Mouse (Mus musculus): ENCODE measurements at regions not wholly inside any gene's neighbourhood (a gene's known extent, or its start where the extent isn't known, plus 50 kb on each side); places are given as distances from the start of the nearest gene placed in this dataset.
"Not testable (repeated sequence)": the region's sequence is repeated elsewhere in the genome, so short reads cannot be mapped to it uniquely, and the experiment has no call there.

DNA sequence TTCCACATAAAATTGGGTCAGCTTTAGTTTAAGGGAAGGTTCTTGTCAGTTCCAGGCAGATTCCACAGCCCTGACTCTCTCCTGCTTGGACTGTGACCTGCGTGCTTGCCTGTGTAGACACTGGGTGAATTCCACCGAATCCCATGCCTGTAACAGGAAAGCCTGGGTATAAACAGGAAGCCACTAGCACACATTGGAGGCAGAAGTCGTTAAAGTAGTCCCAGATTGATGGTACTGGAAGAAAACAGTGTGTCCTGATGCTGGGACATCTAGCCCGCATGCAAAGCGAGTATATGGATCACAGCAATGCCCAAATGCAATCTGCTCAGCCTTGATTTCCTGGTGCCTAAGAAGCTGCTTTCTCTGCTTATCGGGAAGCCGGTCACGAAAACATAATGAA, 65.4 kb upstream of the Emcn start:
- ATAC-seq (ENCODE audit: low FRiP score, low read depth), result no peak
- no peak overlapping the region for H3K9ac ChIP-seq
- no peaks in the 10 kb centered on the region for H3K4me1 ChIP-seq
- H3K4me2 ChIP-seq (replicated peaks), result no peak overlapping the region
- no peak overlapping the region for H3K27ac ChIP-seq
- WGBS, result 79% methylated on average over 8 of the region's 8 CpGs
- no peaks in the 10 kb centered on the region for H3K36me3 ChIP-seq
- H3K4me3 ChIP-seq, result no peak overlapping the region
- H3K9me3 ChIP-seq, result no peaks in the 10 kb centered on the region
- H3K27me3 ChIP-seq (replicated peaks), result no peaks in the 10 kb centered on the region

DNA sequence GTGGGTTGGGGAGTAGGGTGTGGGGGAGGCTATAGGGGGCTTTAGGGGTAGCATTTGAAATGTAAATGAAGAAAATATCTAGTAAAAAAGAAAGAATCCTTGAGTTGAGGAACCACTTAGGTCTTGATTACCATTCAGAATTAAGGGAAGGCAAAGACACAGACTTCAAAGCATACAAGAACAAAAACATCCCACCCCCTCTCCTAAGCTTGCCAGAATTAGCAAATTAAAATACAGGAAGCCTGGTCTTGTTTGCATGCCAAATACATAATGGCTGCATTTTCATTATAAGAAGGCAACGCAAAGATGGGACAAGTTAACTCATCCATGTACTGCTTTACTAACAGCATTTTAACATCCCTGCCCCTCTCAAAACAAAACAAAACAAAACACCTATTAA, 61.6 kb upstream of the Emcn start:
- Histone ChIP-seq H3K9ac (no peak overlapping the region), H3K27me3 (replicated peaks) (no peaks in the 10 kb centered on the region), H3K27ac (no peak overlapping the region), H3K4me1 (no peaks in the 10 kb centered on the region), H3K4me2 (replicated peaks) (no peak overlapping the region), H3K4me3 (no peak overlapping the region), H3K36me3 (no peaks in the 10 kb centered on the region), H3K9me3 (no peaks in the 10 kb centered on the region)
- no peak for ATAC-seq (ENCODE audit: low FRiP score, low read depth)
- 78% methylated on average over 1 of the region's 1 CpGs for WGBS

DNA sequence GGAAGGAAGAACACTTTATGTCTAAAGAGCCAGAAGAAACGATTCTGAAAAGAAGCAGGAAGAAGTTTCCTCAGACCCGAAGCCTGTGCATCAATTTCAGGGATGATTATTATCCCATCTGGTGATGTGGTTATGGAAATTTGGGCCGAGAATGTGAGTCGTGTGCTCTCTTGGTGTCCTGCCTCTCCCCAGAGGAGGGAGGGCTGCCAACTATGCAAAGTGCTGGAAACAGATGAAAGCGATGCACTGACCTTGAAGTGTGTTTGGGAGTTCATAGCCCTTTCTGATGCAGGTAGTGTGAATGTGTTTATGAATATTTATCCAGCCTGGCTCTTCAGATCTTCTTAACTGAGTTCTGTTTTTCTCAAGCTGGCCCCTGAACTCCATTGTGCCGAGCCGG, 59.8 kb upstream of the Emcn start:
- Histone ChIP-seq H3K9ac (no peak overlapping the region), H3K4me1 (no peaks in the 10 kb centered on the region), H3K4me3 (no peak overlapping the region), H3K4me2 (replicated peaks) (no peak overlapping the region), H3K27me3 (replicated peaks) (no peaks in the 10 kb centered on the region), H3K9me3 (no peaks in the 10 kb centered on the region), H3K27ac (no peak overlapping the region), H3K36me3 (no peaks in the 10 kb centered on the region)
- ATAC-seq (ENCODE audit: low FRiP score, low read depth), result no peak
- WGBS, result 90% methylated on average over 7 of the region's 7 CpGs

DNA sequence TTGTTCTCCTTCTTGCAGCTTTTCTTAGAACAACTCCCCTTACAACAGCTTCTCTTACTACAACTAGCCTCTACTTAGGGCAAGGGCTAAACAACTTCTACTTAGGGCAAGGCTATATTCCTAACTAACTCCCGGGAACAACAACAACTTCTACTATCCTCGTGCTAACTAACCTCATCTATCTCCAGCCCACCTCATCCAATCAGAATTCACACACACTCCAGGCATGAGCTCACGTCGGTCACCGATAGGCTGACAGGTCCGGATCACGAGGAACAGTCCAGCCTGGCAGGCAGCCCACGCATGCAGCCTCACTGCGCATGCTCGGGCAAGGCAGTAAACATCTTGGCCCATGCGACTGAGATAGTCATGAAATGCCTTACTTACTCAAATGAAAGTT, 53.3 kb upstream of the Emcn start:
- not testable (repeated sequence) for H3K4me3 ChIP-seq; ATAC-seq (ENCODE audit: low FRiP score, low read depth); H3K36me3 ChIP-seq; H3K4me1 ChIP-seq; H3K27me3 ChIP-seq (replicated peaks); H3K9me3 ChIP-seq; H3K27ac ChIP-seq; H3K4me2 ChIP-seq (replicated peaks); H3K9ac ChIP-seq
- WGBS, result 95% methylated on average over 11 of the region's 11 CpGs

DNA sequence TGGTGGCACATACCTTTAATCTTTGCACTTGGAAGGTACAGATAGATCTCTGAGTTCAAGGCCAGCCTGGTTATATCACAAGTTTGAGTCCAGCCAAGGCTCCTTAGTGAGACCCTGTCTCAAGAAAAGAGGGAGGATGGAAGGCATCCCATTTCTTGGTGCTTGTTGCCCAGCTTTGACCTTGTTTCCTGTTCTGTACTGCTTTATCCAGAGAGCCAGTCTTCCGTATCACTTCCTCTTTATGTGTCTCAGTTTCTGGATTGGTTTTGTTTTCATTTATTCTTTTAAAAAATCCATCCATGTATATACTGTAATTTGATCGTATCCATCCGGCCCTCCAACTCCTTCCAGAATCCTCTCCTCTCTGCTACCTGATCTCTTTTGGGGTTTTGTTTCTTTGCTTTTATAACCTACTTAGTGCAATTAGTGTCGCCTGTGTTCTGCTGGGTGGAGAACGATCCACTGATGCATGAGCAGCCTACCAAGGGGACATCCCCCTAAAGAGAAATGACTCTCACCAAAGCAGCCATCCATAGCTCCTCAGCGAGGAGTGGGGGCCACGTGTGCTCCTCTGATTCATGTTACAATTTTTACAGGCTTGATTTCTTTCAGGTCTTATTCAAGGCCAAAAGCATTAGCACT, 52.4 kb upstream of the Emcn start:
- 80% methylated on average over 7 of the region's 7 CpGs for WGBS
- no peak for ATAC-seq (ENCODE audit: low FRiP score, low read depth)
- no peak overlapping the region for H3K27ac ChIP-seq
- H3K9me3 ChIP-seq, result no peaks in the 10 kb centered on the region
- no peak overlapping the region for H3K4me3 ChIP-seq
- no peak overlapping the region for H3K9ac ChIP-seq
- H3K27me3 ChIP-seq (replicated peaks), result no peaks in the 10 kb centered on the region
- H3K4me1 ChIP-seq, result no peaks in the 10 kb centered on the region; the same call in 1 of the 2 replicates
- no peak overlapping the region for H3K4me2 ChIP-seq (replicated peaks)
- no peaks in the 10 kb centered on the region for H3K36me3 ChIP-seq

DNA sequence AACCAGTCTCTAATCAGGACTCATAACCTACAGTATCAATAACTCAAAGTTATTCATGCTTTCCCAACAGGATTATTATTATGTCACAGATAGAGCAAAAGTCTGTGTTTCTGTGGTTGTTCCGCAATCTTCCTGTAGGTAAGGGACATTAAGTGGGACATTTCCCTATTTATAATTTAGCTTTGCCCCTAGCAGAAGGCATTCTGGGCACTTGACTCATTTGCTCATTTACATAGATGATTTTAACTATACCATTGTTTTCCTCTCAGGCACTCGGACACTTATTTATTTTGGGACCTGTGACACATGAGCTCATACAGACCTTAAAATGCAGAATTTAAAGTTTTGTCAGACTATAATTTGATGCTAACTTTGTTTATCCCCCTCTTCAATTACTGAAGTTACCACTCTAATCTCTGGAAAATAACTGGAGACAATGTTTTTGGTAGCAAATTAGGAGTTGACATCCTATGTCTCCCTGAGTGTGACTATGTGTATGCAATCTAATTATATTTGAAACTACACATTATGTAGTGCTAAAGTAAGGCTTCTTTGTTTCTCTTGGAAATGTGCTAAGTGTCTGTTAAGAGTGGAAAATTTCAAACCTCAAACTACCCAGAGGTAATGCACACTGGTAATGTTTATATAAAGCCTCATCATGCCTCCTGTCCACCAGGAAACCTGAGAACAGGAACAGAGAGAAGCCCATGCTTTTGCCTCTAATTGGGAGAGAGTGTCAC, 51.8 kb upstream of the Emcn start:
- no peaks in the 10 kb centered on the region for H3K27me3 ChIP-seq (replicated peaks)
- no peaks in the 10 kb centered on the region for H3K36me3 ChIP-seq
- no peak overlapping the region for H3K9ac ChIP-seq
- H3K4me2 ChIP-seq (replicated peaks), result no peak overlapping the region
- no peaks in the 10 kb centered on the region; the same call in 1 of the 2 replicates for H3K4me1 ChIP-seq
- H3K9me3 ChIP-seq, result no peaks in the 10 kb centered on the region
- no peak for ATAC-seq (ENCODE audit: low FRiP score, low read depth)
- WGBS, result 77% methylated on average over 2 of the region's 2 CpGs
- no peak overlapping the region for H3K4me3 ChIP-seq
- no peak overlapping the region for H3K27ac ChIP-seq

DNA sequence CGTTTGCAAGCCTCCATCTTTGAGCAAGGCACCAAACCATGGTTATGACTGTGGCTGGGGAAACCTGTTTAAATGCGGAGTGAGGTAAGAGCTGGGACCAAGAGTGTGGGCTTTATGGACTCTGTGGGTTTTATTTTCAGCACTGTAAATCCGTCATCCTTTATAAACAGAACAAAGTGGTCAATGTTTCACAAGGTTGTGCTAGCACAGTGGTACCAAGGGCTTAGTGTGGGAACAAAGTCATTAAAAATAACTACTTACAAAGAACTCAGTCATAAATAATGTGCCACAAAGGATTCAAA, 51.2 kb upstream of the Emcn start:
- H3K27ac ChIP-seq, result no peak overlapping the region
- no peaks in the 10 kb centered on the region for H3K9me3 ChIP-seq
- no peaks in the 10 kb centered on the region; the same call in 1 of the 2 replicates for H3K4me1 ChIP-seq
- H3K4me3 ChIP-seq, result no peak overlapping the region
- H3K9ac ChIP-seq, result no peak overlapping the region
- ATAC-seq (ENCODE audit: low FRiP score, low read depth), result peak; percentile 72
- H3K36me3 ChIP-seq, result no peaks in the 10 kb centered on the region
- WGBS, result 20% methylated on average over 3 of the region's 3 CpGs
- no peak overlapping the region for H3K4me2 ChIP-seq (replicated peaks)
- no peaks in the 10 kb centered on the region for H3K27me3 ChIP-seq (replicated peaks)

All from neural tube, embryonic 12.5 days (tissue).